Mouse (Mus musculus) erythroblast, embryonic 14.5 days (primary cell): ENCODE data around the gene Zbtb42.

Source experiments
- GATA1 ChIP-seq: IDR thresholded peaks from 2 replicates; pipeline ENCODE4 v1.6.1; 2012; ENCODE audit warnings: low read length, inconsistent platforms, mixed read lengths
- TAL1 ChIP-seq: IDR thresholded peaks from 3 replicates; pipeline ENCODE4 v1.6.1; 2012; ENCODE audit warnings: low read length, inconsistent platforms, mixed read lengths

DNA sequence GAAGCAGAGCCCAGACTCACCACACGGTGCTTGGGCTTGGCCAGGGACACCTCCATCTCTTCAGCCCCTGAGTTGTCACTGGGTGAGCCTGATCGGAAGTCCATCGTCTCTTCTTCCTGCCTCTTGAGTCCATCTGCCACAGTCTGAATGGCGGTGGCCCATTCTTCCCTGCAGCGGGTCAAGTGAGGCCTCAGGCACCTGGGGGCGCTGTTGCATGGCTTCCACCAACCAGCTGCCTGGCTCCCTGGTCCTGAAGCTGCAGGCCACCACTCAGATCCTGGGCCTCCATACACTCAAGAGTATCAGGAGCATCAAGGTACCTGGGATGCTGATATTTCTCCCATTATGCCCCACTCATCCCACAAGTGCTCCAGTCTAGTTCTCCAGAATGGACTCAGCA lies 19.5 kb upstream of the Zbtb42 start:
- no peak for TF ChIP-seq TAL1
- no peak for TF ChIP-seq GATA1
